Comparison of ENCODE assay signal across 16 mouse cellular contexts in the genomic region with DNA sequence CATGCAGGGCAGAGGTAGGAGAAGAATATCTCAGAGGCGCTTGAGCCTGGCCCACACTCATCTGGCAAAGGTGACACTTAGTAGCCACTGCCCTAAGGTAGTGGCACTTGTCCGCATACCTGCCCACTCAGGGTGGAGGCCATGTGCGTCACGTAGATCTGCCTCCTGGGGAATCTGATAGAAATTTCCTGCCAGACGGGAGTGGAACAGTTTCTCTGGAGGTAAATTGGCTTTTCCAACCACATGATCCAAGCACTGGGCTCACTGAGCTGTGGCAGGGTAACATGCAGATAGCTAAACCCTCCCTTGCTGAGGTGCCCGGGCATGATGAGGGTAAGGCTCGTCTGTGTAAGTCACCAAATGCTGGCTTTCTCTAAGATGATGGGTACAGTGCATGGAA.
"Had no signal": no experiment of that assay in that cellular context is flagged by ENCODE, and none has a peak within 500 bp of the region (broad histone marks: within the 10 kb centered on the region; RNA-seq: fewer than 3 reads in every experiment).

No protein-coding gene starts in this region.

- H3K4me1 ChIP-seq: neural tube, embryonic 13.5 days; neural tube, embryonic 15.5 days; stomach, embryonic 15.5 days had no signal

- H3K9me3 ChIP-seq: neural tube, embryonic 13.5 days; neural tube, embryonic 15.5 days; stomach, embryonic 15.5 days had no signal

- H3K4me3 ChIP-seq: neural tube, embryonic 13.5 days; neural tube, embryonic 15.5 days; stomach, embryonic 15.5 days had no signal

- DNase-seq: retina, postnatal 1 day; right cerebral cortex, adult 18-20 months; right cerebral cortex, postnatal 14 days; right cerebral cortex, postnatal 25 days; right cerebral cortex, postnatal 4 days; spleen, adult 18-20 months; thymus, adult 18-20 months; thymus, adult 2 months; thymus, postnatal 14 days; thymus, postnatal 25 days; thymus, postnatal 36 days; thymus, postnatal 4 days had no signal

- H3K9ac ChIP-seq: neural tube, embryonic 13.5 days; neural tube, embryonic 15.5 days; stomach, embryonic 15.5 days had no signal

- H3K36me3 ChIP-seq: neural tube, embryonic 13.5 days; neural tube, embryonic 15.5 days; stomach, embryonic 15.5 days had no signal

- H3K27me3 ChIP-seq: neural tube, embryonic 13.5 days; neural tube, embryonic 15.5 days; stomach, embryonic 15.5 days had no signal

- H3K27ac ChIP-seq: neural tube, embryonic 13.5 days; neural tube, embryonic 15.5 days; stomach, embryonic 15.5 days; stomach, postnatal 0 days had no signal

- H3K4me2 ChIP-seq: neural tube, embryonic 13.5 days; neural tube, embryonic 15.5 days; stomach, embryonic 15.5 days had no signal
